Mouse (Mus musculus): ENCODE data around the gene Mylk3.

The Mylk3 gene

DNA sequence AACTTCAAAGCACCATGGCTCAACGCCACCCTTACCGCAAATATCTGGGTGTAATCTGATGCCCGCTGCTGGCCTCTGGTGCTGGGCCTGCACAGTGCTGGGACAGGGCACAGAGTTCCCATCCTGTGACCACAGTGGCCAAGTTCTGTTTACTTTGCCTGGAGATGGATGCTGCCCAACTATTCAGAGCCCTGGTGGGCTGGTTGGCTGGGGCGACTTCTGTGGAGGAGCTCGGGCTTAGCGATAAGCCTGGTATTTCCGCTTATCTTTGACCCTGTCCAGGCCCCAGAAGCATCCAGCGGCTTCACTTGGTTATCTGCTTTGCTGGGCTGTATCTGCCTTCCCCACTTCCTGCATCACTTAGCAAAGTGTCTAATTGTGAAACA, 5.3 kb downstream of the Mylk3 start:
- peak; percentile 17 to 38 for DNase-seq

DNA sequence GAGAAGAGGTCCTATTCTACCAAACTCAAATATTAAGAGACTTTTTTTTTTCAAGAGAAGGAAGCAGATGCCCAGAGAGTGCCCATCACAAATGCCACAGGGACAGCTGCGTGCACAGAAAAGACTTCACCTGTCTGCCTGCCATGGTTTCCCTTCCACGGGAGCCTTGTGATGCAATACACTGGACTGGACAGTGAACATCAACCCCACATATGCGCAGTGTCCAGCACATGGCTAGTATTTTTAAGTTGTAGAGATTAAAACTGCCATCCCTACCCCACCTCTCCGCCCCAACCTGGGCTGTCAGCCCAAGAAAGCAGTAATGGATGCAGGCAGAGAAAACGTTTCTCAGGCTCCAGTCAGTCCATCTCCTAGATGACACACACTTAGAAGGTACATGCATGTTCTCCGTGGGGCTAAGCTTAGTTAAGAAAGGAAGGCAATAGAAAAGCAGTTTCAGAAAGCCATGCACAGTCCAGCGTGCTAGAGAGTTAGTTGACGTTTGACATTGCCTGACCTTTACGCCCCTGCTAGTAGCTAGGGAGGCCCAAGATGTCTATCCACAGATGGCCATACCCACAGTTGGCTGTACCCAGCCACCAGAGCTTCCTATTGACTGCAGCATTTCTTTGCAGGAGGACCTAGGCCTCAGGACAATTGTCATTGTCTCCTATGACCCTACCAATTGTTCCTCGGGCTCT, 5.9 kb downstream of the Mylk3 start:
- no peak for DNase-seq

DNA sequence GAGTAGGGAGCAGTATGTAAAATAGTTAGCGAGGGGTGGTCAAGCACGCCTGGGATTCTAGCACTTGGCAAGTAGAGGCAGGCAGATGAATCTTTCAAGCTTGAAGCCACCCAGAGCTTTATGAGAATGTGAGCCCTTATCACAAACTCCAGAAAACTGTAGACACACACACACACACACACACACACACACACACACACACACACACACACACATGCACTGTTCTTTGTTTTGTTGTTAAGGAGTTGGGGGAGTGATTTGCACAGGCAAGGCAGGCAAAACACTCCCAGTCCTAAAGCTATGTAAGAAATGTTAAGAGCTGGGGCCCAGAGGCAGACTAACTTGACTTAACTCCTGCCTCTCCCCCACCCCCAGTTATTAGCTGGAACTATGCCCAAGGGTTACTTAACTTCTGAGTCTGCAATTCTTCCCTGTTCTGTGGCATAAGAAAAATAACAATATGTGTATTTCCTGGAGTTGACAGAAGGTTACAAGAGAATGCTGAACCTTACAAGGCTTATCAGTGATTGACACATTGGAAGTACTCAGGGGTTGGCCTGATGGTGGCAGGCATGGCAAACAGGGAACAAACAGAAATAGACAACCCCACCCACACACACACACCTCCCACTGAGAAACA, 6.9 kb downstream of the Mylk3 start:
- DNase-seq: peak; percentile 19 to 48

GRCm38 (mm10) chr8:85376516-85376915, 9.6 kb downstream of the Mylk3 start:
- no peak for DNase-seq

- no peak for DNase-seq
Observed at GRCm38 (mm10) chr8:85374286-85374685, 11.9 kb downstream of the Mylk3 start.

DNA sequence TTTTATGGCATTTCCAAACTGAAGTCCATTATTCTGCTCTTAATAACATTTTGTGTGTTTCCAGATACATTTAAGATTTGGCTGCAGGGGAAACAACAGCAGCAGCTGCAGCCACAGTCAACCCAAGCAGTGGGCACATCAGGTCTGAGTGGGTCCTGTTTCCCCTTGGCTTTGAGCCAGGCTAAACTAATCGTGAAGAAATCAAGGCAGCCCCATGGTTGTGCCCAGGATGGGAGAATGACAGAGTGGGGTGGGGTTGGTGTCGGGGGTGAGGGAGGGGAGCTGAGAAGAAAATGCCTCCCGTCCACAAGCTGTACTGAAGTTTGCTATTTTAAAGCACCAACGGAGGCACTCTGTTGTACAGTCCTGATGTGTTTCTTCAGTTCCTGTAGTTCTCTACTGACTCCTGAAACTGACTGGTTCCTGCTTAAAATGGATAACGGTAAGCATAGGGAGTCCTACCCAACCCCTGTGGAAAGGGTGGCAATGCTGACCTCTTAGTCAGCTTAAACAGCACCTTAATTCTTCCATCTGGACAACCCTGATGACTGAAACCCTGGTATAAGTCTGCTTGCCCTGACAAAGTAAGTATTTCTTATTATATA, 12.6 kb downstream of the Mylk3 start:
- DNase-seq: no peak

GRCm38 (mm10) chr8:85372465-85372839, 13.7 kb downstream of the Mylk3 start:
- no peak for DNase-seq

DNA sequence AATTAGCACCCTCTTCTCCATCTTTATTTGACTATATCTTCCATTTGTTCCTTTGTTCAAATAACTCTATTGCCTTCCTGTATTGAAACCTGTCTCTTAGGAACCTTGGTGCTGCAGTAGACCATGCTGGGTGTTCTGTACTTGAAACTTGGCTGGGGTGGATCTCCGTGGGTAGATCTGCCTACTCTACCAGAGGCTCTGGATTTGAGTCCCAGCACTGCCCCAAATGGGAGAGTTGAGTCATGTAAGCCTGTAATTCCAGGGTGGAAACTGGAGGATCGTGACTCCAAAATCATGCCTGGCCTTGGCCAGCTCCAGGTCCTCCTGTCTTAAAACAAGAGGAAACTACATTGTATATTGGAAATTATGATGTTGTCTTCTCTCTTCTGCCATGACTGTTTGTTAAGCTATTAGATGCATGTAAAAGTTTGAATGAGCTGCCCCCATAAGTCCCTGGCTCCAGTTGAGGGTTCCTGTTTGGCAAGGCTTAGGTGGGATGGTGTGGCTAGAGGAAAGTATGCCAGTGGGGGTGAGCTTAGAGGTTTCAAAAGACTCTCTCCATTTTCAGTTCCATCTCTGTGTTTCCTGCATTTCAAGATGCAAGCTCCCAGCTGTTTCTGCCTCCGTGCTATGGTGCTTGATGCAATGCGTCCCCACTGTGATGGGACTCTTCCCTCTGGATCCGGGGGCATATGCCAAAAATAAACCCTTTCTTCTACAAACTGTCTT, 14.2 kb downstream of the Mylk3 start:
- DNase-seq: no peak

DNA sequence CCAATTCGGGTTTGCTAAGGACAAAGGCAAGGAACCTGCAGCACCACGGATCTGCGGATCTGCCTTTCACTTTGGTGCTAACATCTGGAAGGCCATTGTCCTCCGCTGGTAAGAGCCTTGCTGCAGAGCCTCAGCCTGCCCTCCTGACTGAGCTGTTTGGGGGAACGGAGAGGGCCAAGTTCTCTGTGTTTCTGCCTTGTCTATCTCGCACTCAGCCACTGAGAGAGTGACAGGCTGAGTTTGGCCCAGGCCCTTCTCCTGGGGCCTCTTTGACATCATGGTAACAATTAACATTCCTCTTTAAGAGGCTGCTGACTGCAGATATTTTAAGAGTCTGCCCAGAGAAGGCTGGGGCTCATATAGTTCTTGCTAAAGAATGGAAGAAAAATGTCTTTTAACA, 21.0 kb downstream of the Mylk3 start:
- no peak for DNase-seq

- DNase-seq: no peak
Observed at GRCm38 (mm10) chr8:85364628-85365027, 21.5 kb downstream of the Mylk3 start.

DNA sequence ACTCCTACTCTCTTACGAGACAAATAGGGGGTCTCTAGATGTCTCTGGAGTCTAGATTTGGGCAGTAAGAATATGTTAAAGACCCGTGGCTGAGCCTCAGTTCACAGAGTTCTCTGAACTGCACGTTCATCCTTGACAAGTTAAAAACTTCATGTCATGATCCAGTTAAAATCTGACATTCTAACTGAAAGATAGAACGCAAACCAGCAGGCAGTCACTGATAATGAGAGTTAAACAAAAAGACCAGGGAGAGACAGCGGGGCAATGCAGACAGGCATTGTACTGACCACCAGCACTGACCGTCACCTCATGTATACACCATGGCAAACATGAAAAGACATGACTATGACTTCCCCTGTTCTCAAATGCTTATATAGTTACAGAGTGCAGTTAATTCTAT, 22.7 kb downstream of the Mylk3 start:
- DNase-seq: no peak

- DNase-seq: no peak
Observed at GRCm38 (mm10) chr8:85362211-85362610, 23.9 kb downstream of the Mylk3 start.

DNA sequence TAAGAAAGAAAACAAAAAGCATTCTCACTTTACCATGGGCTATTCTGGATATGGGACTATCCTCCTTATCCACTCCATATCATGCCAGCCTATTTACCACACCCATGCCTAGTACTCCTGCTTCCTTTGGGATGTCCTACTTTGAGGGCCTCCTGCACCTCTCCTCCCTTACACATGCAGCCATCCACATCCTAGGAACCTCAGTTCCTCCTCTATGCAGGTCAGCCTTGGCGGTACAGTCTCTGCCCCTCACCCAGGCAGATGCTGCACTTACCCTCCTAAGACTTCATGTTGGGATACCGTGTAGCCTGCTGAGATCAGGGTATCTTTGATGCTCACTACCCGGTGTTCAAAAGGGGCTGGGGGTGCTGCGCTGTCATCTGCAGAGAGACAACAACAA, 32.9 kb downstream of the Mylk3 start:
- DNase-seq: no peak

DNA sequence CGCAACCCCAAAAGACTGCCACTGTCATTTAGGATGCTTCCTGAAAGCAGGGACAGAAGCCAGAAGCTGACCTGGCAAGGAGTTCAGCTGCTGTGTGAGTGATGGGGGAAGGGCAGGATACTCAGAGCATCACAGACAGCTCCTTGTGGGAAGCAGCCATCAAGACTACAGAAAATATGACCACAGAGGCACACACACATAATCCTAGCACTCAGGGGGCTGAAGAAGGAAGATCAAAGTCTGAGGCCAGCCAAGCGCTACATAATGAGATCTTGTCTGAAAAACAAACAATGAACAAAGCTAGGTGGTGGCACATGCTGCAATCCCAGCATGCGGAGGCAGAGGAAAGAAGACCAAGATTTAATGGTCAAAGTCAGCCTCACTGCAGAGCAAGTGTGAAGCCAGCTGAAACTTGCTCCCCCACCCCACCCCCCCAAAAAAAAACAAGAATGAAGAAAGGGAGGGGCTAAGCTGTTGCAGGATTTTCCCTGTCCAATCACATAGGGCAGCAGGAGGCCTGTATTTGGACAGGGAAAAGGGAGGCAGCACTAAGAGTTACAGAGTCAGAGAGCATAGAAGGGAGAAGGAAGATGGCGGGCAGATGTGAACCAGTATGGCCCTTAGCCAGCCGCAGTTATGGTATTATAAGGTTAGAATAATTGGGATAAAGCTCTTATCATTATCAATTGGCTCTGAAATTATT, 46.1 kb downstream of the Mylk3 start:
- no peak for DNase-seq

- DNase-seq: no peak
Observed at GRCm38 (mm10) chr8:85337681-85338080, 48.5 kb downstream of the Mylk3 start.

DNA sequence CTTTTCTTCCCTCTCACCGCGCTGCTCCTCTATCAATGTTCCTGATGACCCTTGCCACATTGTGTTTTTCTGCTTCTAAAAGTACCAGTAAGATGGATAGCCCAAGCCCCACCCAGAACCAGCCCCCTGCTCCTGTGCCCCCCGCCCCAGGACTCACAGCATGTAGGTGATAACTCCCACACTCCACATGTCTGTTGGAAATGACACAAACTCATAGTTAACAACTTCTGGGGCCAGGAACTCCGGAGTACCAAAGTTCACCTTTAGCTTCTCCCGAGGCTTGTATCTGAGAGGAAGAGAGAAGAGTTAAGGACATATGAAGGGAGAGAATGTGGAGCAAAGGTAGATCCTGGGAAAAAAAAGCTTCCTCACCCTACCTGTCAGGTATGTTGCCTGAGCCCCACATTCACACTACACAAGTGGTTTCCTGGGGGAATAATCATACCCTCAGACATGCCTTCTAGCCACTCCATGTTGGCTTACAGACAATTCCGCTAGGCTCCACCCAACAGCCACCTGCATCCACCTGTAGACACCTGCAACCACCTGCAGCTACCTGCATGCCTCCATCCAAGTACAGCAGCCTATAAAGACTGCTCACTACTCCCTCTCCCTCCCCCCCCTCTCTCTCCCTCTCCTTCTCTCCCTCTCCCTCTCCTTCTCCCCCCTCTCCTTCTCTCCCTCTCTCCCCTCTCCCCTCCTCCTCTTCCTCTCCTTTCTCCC, 49.8 kb downstream of the Mylk3 start:
- DNase-seq: no peak

DNA sequence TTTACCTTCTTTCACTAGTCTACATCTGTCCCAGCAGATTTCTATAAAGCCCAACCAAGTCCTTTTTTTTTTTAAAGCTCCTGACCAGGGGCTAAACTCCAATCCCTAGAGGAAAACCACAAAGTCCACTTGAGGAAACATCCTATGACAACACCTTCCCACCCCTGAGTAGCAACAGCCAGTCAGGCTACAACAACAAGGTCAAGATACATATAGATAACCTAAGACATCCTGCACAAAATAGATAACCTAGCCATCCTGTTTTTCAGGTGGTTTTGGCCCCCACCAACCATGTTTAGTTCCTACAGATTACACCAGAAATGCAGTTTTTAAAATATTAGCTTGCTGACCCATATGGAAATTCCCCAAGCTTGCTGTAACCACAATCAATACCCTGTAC, 51.0 kb downstream of the Mylk3 start:
- DNase-seq: peak in 1 of 2 experiments; percentile 9

GRCm38 (mm10) chr8:85329506-85329905, 56.6 kb downstream of the Mylk3 start:
- peak in 1 of 2 experiments; percentile 39 for DNase-seq

GRCm38 (mm10) chr8:85327036-85327435, 59.1 kb downstream of the Mylk3 start:
- no peak for DNase-seq

GRCm38 (mm10) chr8:85323084-85323483, 63.1 kb downstream of the Mylk3 start:
- no peak for DNase-seq

- DNase-seq: no peak
Observed at GRCm38 (mm10) chr8:85321981-85322380, 64.2 kb downstream of the Mylk3 start.

DNA sequence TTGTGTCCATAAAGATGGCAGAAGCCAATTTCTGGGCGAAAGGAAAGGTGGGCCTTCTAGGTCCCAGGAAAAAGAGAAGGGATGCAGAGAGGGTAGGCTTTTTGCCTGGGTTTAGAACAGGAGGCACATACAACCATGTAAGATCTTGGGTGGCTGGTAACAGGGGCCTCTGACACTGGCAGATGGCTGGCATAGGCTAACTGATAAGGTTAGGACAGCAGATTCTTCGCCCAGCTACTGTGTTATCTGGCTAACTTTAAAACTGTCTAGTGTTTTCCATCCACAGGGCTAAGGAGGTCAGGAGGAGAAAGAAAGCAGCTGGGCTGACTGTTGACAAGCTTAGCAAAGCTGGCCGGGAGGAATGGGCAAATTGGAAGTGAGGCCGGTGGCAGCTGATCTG, 67.6 kb downstream of the Mylk3 start:
- DNase-seq: no peak
